Mouse (Mus musculus): ENCODE results near the gene Fbn1. TPM values are rescaled to one million over a fixed set of nuclear protein-coding genes. Genes with fewer than 3 reads are reported as not detected.

Fbn1 gene
- 0.37 and 0.99 TPM in 2 replicates for polyA plus RNA-seq (2012; ENCODE audit: insufficient read depth, insufficient read length, missing spikeins)

DNA sequence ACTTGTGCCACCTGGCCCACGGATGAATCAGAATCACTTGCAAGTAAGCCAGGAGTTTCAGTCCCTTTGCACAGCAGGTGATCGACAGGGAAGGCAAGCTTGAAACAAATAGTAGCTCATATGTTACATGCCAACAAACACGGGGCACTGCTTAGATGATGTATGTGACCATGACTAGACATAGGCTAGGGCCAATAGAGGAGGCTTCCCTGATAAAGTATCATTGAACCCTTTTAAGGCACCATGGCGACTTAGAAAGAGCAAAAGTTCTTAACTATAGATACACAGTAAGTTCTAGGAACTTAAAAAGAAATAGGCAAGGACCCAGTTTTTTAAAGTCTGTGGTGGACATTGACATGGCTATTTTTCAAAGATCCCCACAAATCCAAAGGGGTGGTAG, at the start of gene Fbn1:
Fbn1 (minus strand) TSS at position 101 of the 400 bp plus-strand sequence.
- no peak for TF ChIP-seq CTCF (IDR thresholded peaks at IDR 0.05; ENCODE audit: low read depth, low read length)
- TF ChIP-seq POLR2A (IDR thresholded peaks at IDR 0.05; ENCODE audit: borderline replicate concordance, low read depth, low read length), result no peak
- Histone ChIP-seq H3K27ac (ENCODE audit: insufficient read depth, low read depth, low read length) (no peak within 1 kb of the TSS), H3K4me1 (ENCODE audit: control insufficient read depth, insufficient read depth, low read length) (no peaks in the 10 kb centered on the region), H3K4me3 (ENCODE audit: insufficient read depth, low read length) (no peak within 1 kb of the TSS)

DNA sequence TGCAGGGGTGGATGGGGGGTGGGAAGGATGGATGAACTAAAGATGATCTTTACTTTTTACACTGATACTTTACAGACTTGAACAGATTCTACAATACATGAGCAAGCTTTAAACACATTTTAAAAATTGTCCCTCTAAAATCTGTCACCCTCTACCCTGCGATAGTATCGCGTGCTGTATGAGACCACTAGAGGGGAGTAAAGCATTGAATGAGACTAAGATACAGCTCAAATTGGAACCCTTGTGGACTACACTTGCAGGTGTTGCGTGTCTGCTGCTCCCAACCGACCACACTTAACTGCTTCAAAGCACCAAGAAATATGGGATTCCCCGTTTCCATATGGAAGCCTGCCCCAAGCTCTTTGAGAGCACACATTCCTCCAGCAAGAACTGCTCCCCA, 48.0 kb upstream of the Fbn1 start:
- no peak for TF ChIP-seq CTCF (IDR thresholded peaks at IDR 0.05; ENCODE audit: low read depth, low read length)
- no peak for TF ChIP-seq POLR2A (IDR thresholded peaks at IDR 0.05; ENCODE audit: borderline replicate concordance, low read depth, low read length)

DNA sequence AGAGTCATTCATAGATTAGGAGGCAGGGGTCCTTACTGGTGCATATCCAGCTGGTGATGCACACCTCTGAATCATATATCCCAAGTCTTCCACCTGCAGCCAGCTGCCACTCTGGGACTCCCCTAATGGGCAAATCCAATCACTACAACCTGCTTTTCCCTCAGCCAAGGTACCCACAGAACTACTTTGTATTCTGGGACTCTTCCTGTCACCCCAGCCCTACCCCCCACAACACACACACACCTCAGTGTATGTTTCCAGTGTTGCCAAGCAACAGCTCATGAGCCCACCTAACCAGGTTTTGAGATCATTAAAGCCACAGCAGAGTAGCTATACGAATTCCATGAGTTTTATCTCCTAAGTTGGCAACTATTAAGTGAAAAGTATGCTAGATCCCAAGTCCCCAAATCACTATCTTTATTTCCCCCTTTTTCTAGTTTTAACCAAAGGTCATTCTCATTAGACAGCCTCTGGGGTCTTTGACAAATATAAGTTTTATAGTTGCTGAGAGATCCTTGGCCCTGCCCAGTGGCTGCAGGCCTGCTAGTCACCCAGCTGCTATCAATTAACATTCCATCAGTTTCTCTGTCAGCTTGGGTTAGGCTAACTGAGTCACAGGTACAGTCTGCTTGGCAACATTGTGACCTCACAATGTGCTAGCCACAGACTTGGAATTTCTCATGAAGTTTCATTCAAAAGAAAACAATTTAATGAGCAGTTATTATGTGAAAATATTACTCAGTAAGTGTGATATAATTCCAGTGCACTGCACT, 41.2 kb upstream of the Fbn1 start:
- TF ChIP-seq POLR2A (IDR thresholded peaks at IDR 0.05; ENCODE audit: borderline replicate concordance, low read depth, low read length) (no peak), CTCF (IDR thresholded peaks at IDR 0.05; ENCODE audit: low read depth, low read length) (no peak)
- Histone ChIP-seq H3K4me3 (ENCODE audit: insufficient read depth, low read length) (no peak overlapping the region), H3K4me1 (ENCODE audit: control insufficient read depth, insufficient read depth, low read length) (no peaks in the 10 kb centered on the region), H3K27ac (ENCODE audit: insufficient read depth, low read depth, low read length) (no peak overlapping the region)

More for the DNA sequence above, 48.0 kb upstream of the Fbn1 start:
- H3K27ac ChIP-seq (ENCODE audit: insufficient read depth, low read depth, low read length), result no peak overlapping the region
- no peaks in the 10 kb centered on the region for H3K4me1 ChIP-seq (ENCODE audit: control insufficient read depth, insufficient read depth, low read length)
- no peak overlapping the region for H3K4me3 ChIP-seq (ENCODE audit: insufficient read depth, low read length)

DNA sequence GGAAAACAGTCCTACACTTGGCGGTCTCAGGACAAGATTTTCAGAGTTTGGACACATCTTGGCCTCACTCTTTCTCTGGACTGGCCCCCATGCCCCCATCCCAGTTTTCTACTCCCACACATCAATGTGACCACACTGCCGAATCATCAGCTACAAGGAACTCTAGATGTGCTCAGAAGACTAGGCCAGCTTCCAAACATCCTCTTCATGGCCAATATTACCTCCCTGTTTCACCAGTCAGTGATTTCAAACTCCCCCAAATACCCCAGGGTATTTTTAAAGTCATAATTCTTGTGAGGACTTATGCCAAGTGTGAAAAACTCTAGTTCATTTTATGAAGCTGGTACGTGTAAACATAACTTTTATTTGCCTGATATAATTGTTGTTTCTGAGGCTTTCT, 37.2 kb upstream of the Fbn1 start:
- no peak overlapping the region for H3K27ac ChIP-seq (ENCODE audit: insufficient read depth, low read depth, low read length)
- H3K4me3 ChIP-seq (ENCODE audit: insufficient read depth, low read length), result no peak overlapping the region
- no peaks in the 10 kb centered on the region for H3K4me1 ChIP-seq (ENCODE audit: control insufficient read depth, insufficient read depth, low read length)
- no peak for TF ChIP-seq POLR2A (IDR thresholded peaks at IDR 0.05; ENCODE audit: borderline replicate concordance, low read depth, low read length)

DNA sequence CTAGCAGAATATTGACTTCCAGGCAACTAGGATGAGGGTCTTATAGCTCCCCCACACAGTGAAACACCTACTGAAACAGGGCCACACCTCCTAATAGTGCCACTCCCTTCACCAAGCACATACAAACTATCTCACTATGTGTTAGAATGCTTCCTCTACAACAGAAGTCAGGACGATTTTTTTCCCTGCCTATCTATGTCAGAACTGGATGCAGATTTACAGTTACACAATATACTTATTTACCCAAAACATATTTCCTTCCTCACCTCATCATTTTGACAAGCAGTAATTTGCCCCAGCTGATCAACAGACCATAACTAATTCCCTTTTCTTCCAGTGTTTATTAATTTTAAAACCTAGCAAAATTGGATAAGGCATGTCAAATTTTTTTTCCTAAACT, 35.9 kb upstream of the Fbn1 start:
- TF ChIP-seq CTCF (IDR thresholded peaks at IDR 0.05; ENCODE audit: low read depth, low read length), result no peak
- no peak for TF ChIP-seq POLR2A (IDR thresholded peaks at IDR 0.05; ENCODE audit: borderline replicate concordance, low read depth, low read length)
- Histone ChIP-seq H3K4me1 (ENCODE audit: control insufficient read depth, insufficient read depth, low read length) (no peaks in the 10 kb centered on the region), H3K27ac (ENCODE audit: insufficient read depth, low read depth, low read length) (no peak overlapping the region), H3K4me3 (ENCODE audit: insufficient read depth, low read length) (no peak overlapping the region)

DNA sequence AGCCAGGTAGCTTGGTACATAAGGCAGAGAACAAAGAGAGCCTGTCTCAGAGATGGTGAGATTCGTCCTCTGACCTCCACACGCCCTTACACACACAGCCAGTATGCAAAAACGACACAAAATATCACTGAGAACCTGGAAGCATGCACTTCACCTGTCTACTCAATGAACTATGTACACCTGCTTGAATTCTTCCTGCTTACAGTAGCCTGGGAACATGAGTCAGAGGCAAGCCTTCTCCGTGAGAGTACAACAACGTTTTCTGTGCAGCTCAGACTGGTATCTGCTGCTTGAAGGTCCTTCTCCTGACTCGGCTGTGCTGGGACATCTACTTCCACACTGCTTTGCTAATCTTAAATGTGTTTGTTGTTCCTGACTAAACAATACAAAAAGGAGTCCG, 33.7 kb upstream of the Fbn1 start:
- Histone ChIP-seq H3K4me1 (ENCODE audit: control insufficient read depth, insufficient read depth, low read length) (no peaks in the 10 kb centered on the region), H3K27ac (ENCODE audit: insufficient read depth, low read depth, low read length) (no peak overlapping the region), H3K4me3 (ENCODE audit: insufficient read depth, low read length) (no peak overlapping the region)
- TF ChIP-seq POLR2A (IDR thresholded peaks at IDR 0.05; ENCODE audit: borderline replicate concordance, low read depth, low read length), result no peak
- no peak for TF ChIP-seq CTCF (IDR thresholded peaks at IDR 0.05; ENCODE audit: low read depth, low read length)

DNA sequence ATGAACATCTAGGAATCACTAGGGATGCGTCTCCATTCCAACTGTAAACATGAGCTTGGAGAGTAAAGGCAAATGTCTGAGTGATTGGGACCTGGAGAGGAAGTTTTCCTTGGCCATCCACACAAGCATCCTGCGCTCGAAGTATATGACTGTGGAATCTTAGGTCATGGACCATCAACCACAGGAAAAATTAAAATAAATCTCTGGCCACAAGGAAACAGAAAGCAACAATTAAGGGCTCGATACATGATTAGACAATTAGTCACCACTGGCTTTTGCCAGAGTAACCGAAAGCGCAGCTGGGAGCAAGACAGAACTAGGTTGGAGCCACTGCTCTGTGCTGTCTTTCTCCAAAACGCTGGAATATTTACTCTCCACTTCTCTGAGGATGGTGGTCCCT, 32.8 kb upstream of the Fbn1 start:
- Histone ChIP-seq H3K27ac (ENCODE audit: insufficient read depth, low read depth, low read length) (no peak overlapping the region), H3K4me1 (ENCODE audit: control insufficient read depth, insufficient read depth, low read length) (no peaks in the 10 kb centered on the region), H3K4me3 (ENCODE audit: insufficient read depth, low read length) (no peak overlapping the region)
- no peak for TF ChIP-seq POLR2A (IDR thresholded peaks at IDR 0.05; ENCODE audit: borderline replicate concordance, low read depth, low read length)
- TF ChIP-seq CTCF (IDR thresholded peaks at IDR 0.05; ENCODE audit: low read depth, low read length), result no peak

DNA sequence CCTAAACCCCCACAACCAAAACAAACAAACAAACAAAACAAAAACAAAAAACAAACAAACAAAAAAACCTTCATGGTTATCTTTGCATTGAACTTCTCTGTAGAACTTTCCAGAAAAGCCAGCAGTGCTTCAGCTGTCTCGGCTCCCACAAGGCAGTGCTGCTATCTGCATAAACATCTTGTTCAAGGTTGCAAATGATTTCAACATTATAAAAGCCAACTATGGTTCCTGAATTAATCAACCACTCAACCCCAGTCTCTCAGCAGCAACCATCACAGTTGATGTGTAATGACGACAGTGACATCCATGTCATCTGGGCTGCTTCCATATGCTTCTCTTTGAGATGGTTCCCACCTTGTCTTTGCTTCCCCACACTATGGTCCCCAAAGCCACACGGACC, 31.8 kb upstream of the Fbn1 start:
- TF ChIP-seq CTCF (IDR thresholded peaks at IDR 0.05; ENCODE audit: low read depth, low read length) (no peak), POLR2A (IDR thresholded peaks at IDR 0.05; ENCODE audit: borderline replicate concordance, low read depth, low read length) (no peak)
- no peak overlapping the region for H3K4me3 ChIP-seq (ENCODE audit: insufficient read depth, low read length)
- no peak overlapping the region for H3K27ac ChIP-seq (ENCODE audit: insufficient read depth, low read depth, low read length)
- no peaks in the 10 kb centered on the region for H3K4me1 ChIP-seq (ENCODE audit: control insufficient read depth, insufficient read depth, low read length)

DNA sequence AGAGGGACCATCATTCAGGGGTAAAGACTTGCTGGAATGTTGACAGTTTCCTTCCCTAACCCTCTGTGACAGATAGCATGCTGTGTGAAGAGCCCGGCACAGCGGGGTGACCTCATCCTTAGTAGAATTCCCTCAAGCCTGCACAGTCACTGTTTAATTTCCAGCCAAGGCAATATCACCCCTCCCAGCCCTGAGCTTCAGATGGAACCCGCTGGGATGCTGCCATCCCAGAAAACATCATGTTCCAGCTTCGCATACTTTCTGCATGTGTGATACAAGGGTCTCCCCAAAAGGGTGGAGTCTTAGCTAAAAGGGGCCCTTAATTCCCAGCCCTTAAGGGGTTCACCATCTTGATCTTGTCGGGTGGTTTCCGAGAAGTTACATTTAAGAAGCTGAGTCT, 22.9 kb upstream of the Fbn1 start:
- Histone ChIP-seq H3K4me1 (ENCODE audit: control insufficient read depth, insufficient read depth, low read length) (no peaks in the 10 kb centered on the region), H3K4me3 (ENCODE audit: insufficient read depth, low read length) (no peak overlapping the region), H3K27ac (ENCODE audit: insufficient read depth, low read depth, low read length) (no peak overlapping the region)
- TF ChIP-seq POLR2A (IDR thresholded peaks at IDR 0.05; ENCODE audit: borderline replicate concordance, low read depth, low read length) (no peak), CTCF (IDR thresholded peaks at IDR 0.05; ENCODE audit: low read depth, low read length) (no peak)

DNA sequence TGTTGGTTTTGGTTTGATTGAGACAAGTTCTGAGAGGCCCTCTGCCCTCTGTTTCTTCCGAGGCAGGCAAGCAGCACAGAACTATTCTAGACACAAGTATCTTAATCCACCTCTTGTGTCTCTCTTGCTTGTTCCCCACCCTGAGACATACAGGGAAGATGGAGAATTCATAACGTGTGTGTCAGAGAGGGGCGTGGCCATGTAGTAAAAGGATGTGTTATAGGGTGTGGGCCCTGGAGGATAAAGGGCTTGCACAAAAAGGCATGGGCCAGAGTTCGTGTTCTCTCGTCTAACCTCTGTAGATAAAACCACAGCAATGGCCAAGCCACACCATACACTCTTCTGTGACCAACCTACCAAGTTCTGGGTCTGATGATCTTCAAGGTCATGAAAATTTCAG, 18.8 kb upstream of the Fbn1 start:
- Histone ChIP-seq H3K27ac (ENCODE audit: insufficient read depth, low read depth, low read length) (no peak overlapping the region), H3K4me1 (ENCODE audit: control insufficient read depth, insufficient read depth, low read length) (no peaks in the 10 kb centered on the region)
- TF ChIP-seq CTCF (IDR thresholded peaks at IDR 0.05; ENCODE audit: low read depth, low read length) (no peak), POLR2A (IDR thresholded peaks at IDR 0.05; ENCODE audit: borderline replicate concordance, low read depth, low read length) (no peak)

More for the DNA sequence above, 18.8 kb upstream of the Fbn1 start:
- no peak overlapping the region for H3K4me3 ChIP-seq (ENCODE audit: insufficient read depth, low read length)

Measured in bone marrow macrophage, adult 2 months (primary cell).